Mouse (Mus musculus) midbrain, embryonic 16.5 days (tissue): ENCODE measurements around the gene Wdr5. TPM values are rescaled to one million over a fixed set of nuclear protein-coding genes. Genes with fewer than 3 reads are reported as not detected.
"Not testable (repeated sequence)": the region's sequence is repeated elsewhere in the genome, so short reads cannot be mapped to it uniquely, and the experiment has no call there.

Experiments
- ATAC-seq: fragments of 200-750 bp; cut with Nextera tagmentation; 2 replicates; pipeline ENCODE4 v1.8.0; 2017; ENCODE audit warnings: moderate TSS enrichment
- H3K27ac ChIP-seq: fragments of 300-500 bp; sonication (generic); 2 replicates; pipeline ENCODE4 v1.5.1; 2014; ENCODE audit warnings: mild to moderate bottlenecking, low read length, mixed read lengths
- H3K27me3 ChIP-seq: fragments of 300-500 bp; sonication (generic); 2 replicates; pipeline ENCODE4 v1.6.1; 2014; ENCODE audit warnings: low read depth, low read length, mixed read lengths; ENCODE audit not compliant: control insufficient read depth, insufficient read depth
- H3K36me3 ChIP-seq: fragments of 300-500 bp; sonication (generic); 2 replicates; pipeline ENCODE4 v1.6.1; 2014; ENCODE audit warnings: mild to moderate bottlenecking, low read length, moderate library complexity, mixed read lengths; ENCODE audit not compliant: control insufficient read depth, insufficient read depth
- H3K4me1 ChIP-seq: fragments of 300-500 bp; sonication (generic); 2 replicates; pipeline ENCODE4 v1.6.1; 2014; ENCODE audit warnings: mild to moderate bottlenecking, low read length, mixed read lengths; ENCODE audit not compliant: control insufficient read depth, insufficient read depth
- H3K4me2 ChIP-seq: fragments of 300-500 bp; sonication (generic); 2 replicates; pipeline ENCODE4 v1.6.1; 2014; ENCODE audit warnings: mild to moderate bottlenecking, low read length, mixed read lengths
- H3K4me3 ChIP-seq: fragments of 300-500 bp; sonication (generic); 2 replicates; pipeline ENCODE4 v1.5.1; 2014; ENCODE audit warnings: low read depth, mild to moderate bottlenecking, low read length, moderate library complexity, mixed read lengths
- H3K9ac ChIP-seq: fragments of 300-500 bp; sonication (generic); 2 replicates; pipeline ENCODE4 v1.6.1; 2014; ENCODE audit warnings: low read depth, low read length, mixed read lengths
- H3K9me3 ChIP-seq: fragments of 300-500 bp; sonication (generic); replicated peaks from 2 replicates; pipeline ENCODE4 v1.6.1; 2014; ENCODE audit warnings: mild to moderate bottlenecking, low read length, mixed read lengths; ENCODE audit not compliant: control insufficient read depth, poor library complexity, severe bottlenecking
- WGBS: fragments of 180-500 bp; shearing (Covaris S2); extraction: QIAGEN DNeasy Blood & Tissue Kit; methylation state at CpG from one replicate; pipeline ENCODE4 v1.1.7; 2014; 5-methylcytosine and 5-hydroxymethylcytosine counted together
- polyA plus RNA-seq: library from polyadenylated mRNA; unstranded; fragments of >200 nt; fragmentation: Nextera tagmentation; extraction: Ambion mirVana; gene quantifications from 2 replicates; pipeline ENCODE4 v1.2.1, GENCODE M21; 2015

Gene Wdr5
- polyA plus RNA-seq, 1 experiment from 2014 or later: 42.6 TPM

GRCm38 (mm10) chr2:27513861-27514260 lies 1.1 kb upstream of the Wdr5 start:
- WGBS: 69% methylated on average over 5 of the region's 5 CpGs
- H3K4me2 ChIP-seq: peak overlapping the region; percentile 60
- H3K9me3 ChIP-seq: no peaks in the 10 kb centered on the region
- ATAC-seq: peak; percentile 2; the same call in 1 of the 2 replicates
- H3K27me3 ChIP-seq: no peaks in the 10 kb centered on the region
- H3K4me3 ChIP-seq: peak overlapping the region; percentile 61
- H3K4me1 ChIP-seq: peaks cover 26% of the 10 kb centered on the region
- H3K9ac ChIP-seq: peak overlapping the region; percentile 89
- peak overlapping the region; percentile 85 for H3K27ac ChIP-seq
- H3K36me3 ChIP-seq: no peaks in the 10 kb centered on the region

- Histone ChIP-seq H3K36me3 (peaks cover 4% of the 10 kb centered on the region), H3K27me3 (no peaks in the 10 kb centered on the region), H3K9ac (peak overlapping the region; percentile 89), H3K9me3 (no peaks in the 10 kb centered on the region), H3K4me1 (peaks cover 26% of the 10 kb centered on the region), H3K4me3 (peak overlapping the region; percentile 61), H3K27ac (peak overlapping the region; percentile 85), H3K4me2 (peak overlapping the region; percentile 95)
- ATAC-seq: peak; percentile 52; the same call in 1 of the 2 replicates
- under 1% methylated on average over 33 of the region's 40 CpGs for WGBS
These were observed 597 bp downstream of the Wdr5 start for GRCm38 (mm10) chr2:27515341-27516166.

DNA sequence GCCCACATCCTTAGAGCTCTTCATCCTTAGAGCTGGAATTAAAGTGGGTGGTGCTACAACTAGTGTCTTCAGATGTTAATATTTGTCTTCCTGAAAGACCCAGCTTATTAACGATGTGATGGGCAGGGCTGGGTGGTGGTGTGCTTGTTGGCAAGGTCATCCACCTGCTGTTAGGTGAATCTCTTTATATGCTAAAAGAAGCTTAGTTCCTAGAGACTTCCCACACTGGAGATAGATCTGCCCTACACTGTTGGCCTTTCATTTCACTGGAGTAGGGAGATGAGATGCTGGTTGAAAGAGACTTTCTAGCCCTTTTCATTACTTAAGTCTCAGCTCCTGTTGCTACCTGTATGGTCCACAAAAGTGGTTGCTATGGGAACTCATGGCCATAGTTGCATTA lies 1.3 kb downstream of the Wdr5 start:
- Histone ChIP-seq H3K4me2 (peak overlapping the region; percentile 95), H3K4me3 (peak overlapping the region; percentile 61), H3K27me3 (no peaks in the 10 kb centered on the region), H3K27ac (no peak overlapping the region), H3K4me1 (peaks cover 26% of the 10 kb centered on the region), H3K36me3 (peaks cover 4% of the 10 kb centered on the region), H3K9ac (peak overlapping the region; percentile 89), H3K9me3 (no peaks in the 10 kb centered on the region)
- no peak for ATAC-seq
- WGBS: 4% methylated on average over 1 of the region's 1 CpGs

DNA sequence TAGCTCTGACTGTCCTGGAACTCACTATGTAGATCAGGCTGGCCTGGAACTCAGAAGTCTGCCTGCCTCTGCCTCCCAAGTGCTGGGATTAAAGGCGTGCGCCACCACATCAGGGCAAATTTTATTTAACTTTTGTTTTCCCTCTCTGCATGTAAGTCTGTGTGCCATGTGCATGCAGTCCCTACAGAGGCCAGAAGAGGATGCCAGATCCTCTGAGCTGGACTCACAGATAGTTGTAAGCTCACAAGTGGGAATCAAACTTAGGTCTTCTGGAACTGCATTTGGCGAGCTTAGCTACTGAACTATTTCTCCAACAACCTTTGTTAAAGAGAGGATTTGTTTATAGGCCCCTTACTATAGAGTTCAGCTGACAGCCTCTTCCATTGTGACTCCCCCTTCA lies 3.3 kb downstream of the Wdr5 start:
- Histone ChIP-seq H3K4me2 (no peak overlapping the region), H3K27me3 (no peaks in the 10 kb centered on the region), H3K9me3 (no peaks in the 10 kb centered on the region), H3K4me1 (peaks cover 26% of the 10 kb centered on the region), H3K36me3 (peaks cover 9% of the 10 kb centered on the region), H3K4me3 (no peak overlapping the region), H3K9ac (no peak overlapping the region), H3K27ac (no peak overlapping the region)
- 90% methylated on average over 3 of the region's 3 CpGs for WGBS
- no peak for ATAC-seq

- 63% methylated on average over 5 of the region's 5 CpGs for WGBS
- Histone ChIP-seq H3K27ac (peak overlapping the region; percentile 81), H3K4me1 (peaks cover 14% of the 10 kb centered on the region), H3K4me2 (peak overlapping the region; percentile 59), H3K9ac (peak overlapping the region; percentile 50; the same call in 1 of the 2 replicates), H3K36me3 (peaks cover 19% of the 10 kb centered on the region), H3K4me3 (peak overlapping the region; percentile 42)
- not testable (repeated sequence) for H3K27me3 ChIP-seq, H3K9me3 ChIP-seq, ATAC-seq
These were observed 23.7 kb downstream of the Wdr5 start for GRCm38 (mm10) chr2:27538455-27539330.

- Histone ChIP-seq H3K9ac (peak overlapping the region; percentile 50; the same call in 1 of the 2 replicates), H3K4me3 (peak overlapping the region; percentile 42), H3K36me3 (peaks cover 13% of the 10 kb centered on the region), H3K27ac (peak overlapping the region; percentile 81), H3K4me2 (peak overlapping the region; percentile 59), H3K27me3 (no peaks in the 10 kb centered on the region), H3K9me3 (no peaks in the 10 kb centered on the region), H3K4me1 (peaks cover 14% of the 10 kb centered on the region)
- WGBS: 18% methylated on average over 5 of the region's 5 CpGs
- ATAC-seq: 0 out of 2 replicates have a peak, but pooled peaks have one; percentile 3
These were observed 24.4 kb downstream of the Wdr5 start for GRCm38 (mm10) chr2:27539336-27539735.

DNA sequence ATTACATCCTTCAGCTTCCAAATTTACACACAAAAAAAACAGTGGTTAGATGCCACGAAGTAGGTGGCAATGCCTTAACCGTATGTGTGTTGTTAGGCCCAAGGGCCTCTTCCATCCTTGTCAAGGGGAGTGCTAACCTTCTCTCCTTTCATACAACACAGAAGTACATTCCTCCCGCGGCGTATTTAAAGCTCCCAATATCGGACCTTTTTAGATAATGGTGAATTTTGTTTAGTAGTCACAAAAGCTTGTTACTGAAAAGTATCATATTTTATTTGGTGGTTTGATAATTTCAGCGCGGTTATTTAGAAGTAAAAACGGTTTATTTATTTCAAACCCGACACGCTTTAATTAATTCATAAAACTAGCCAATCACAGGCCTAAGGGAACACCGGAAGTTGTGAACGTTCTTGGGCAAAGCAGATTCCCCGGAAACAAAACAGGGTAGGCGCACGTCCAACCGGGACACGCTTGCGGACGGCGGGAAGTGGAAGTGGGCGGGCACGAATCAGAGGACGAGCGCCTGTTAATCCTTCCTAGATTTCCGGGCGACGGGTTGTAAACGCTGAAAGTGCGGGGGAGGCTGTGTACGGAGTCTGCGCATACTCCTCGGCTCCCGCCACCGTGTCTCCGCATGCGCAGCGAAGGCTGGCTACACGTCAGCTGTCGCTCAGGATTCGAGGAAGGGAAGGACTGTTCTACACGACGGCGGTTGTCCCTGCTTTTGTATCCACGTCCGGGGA lies 25.0 kb downstream of the Wdr5 start:
- WGBS: under 1% methylated on average over 46 of the region's 46 CpGs
- Histone ChIP-seq H3K4me1 (peaks cover 14% of the 10 kb centered on the region), H3K4me3 (peak overlapping the region; percentile 42), H3K36me3 (peaks cover 8% of the 10 kb centered on the region), H3K27me3 (no peaks in the 10 kb centered on the region), H3K9ac (peak overlapping the region; percentile 62), H3K27ac (peak overlapping the region; percentile 81), H3K4me2 (peak overlapping the region; percentile 73), H3K9me3 (no peaks in the 10 kb centered on the region)
- ATAC-seq: peak; percentile 97

- 32% methylated on average over 10 of the region's 10 CpGs for WGBS
- H3K4me2 ChIP-seq: peak overlapping the region; percentile 73
- H3K9me3 ChIP-seq: no peaks in the 10 kb centered on the region
- no peaks in the 10 kb centered on the region for H3K27me3 ChIP-seq
- peaks cover 3% of the 10 kb centered on the region for H3K36me3 ChIP-seq
- H3K4me1 ChIP-seq: peaks cover 14% of the 10 kb centered on the region
- peak overlapping the region; percentile 81 for H3K27ac ChIP-seq
- no peak; the same call in 1 of the 2 replicates for ATAC-seq
- H3K9ac ChIP-seq: peak overlapping the region; percentile 62
- peak overlapping the region; percentile 42 for H3K4me3 ChIP-seq
These were observed 25.5 kb downstream of the Wdr5 start for GRCm38 (mm10) chr2:27540515-27540836.
